Mouse (Mus musculus) forebrain, postnatal 0 days (tissue): ENCODE data around the gene Tubd1. TPM values are rescaled to one million over a fixed set of nuclear protein-coding genes. Genes with fewer than 3 reads are reported as not detected.

ENCODE experiments used
- ATAC-seq: fragments of 200-750 bp; cut with Nextera tagmentation; 2 replicates; pipeline ENCODE4 v1.8.0; 2017; ENCODE audit warnings: mild to moderate bottlenecking, moderate library complexity
- DNase-seq: peaks from one replicate; pipeline ENCODE4 v3.0.0-alpha.2; 2015
- H3K27ac ChIP-seq: fragments of 300-500 bp; sonication (generic); 2 replicates; pipeline ENCODE4 v1.5.1; 2014; ENCODE audit warnings: low read depth, mild to moderate bottlenecking, antibody characterized with exemption, low read length, moderate library complexity, mixed read lengths
- H3K27me3 ChIP-seq: fragments of 300-500 bp; sonication (generic); 2 replicates; pipeline ENCODE4 v1.6.1; 2014; ENCODE audit warnings: mild to moderate bottlenecking, low read length, mixed read lengths; ENCODE audit not compliant: insufficient read depth
- H3K36me3 ChIP-seq: fragments of 300-500 bp; sonication (generic); 2 replicates; pipeline ENCODE4 v1.6.1; 2014; ENCODE audit warnings: mild to moderate bottlenecking, moderate library complexity; ENCODE audit not compliant: insufficient read depth
- H3K4me1 ChIP-seq: fragments of 300-500 bp; sonication (generic); 2 replicates; pipeline ENCODE4 v1.6.1; 2014; ENCODE audit warnings: antibody characterized with exemption; ENCODE audit not compliant: insufficient read depth
- H3K4me2 ChIP-seq: fragments of 300-500 bp; sonication (generic); 2 replicates; pipeline ENCODE4 v1.6.1; 2014; ENCODE audit warnings: low read depth, mild to moderate bottlenecking, moderate library complexity
- H3K4me3 ChIP-seq: fragments of 300-500 bp; sonication (generic); 2 replicates; pipeline ENCODE4 v1.5.1; 2014; ENCODE audit warnings: low read depth, low read length, mixed read lengths
- H3K9ac ChIP-seq: fragments of 300-500 bp; sonication (generic); 2 replicates; pipeline ENCODE4 v1.6.1; 2014; ENCODE audit warnings: mild to moderate bottlenecking
- H3K9me3 ChIP-seq: fragments of 300-500 bp; sonication (generic); 2 replicates; pipeline ENCODE4 v1.6.1; 2016; ENCODE audit warnings: low read length
- CTCF ChIP-seq: sonication (generic); IDR thresholded peaks from 2 replicates; pipeline ENCODE4 v1.5.1; 2016; ENCODE audit warnings: antibody characterized with exemption, control low read depth, low read depth
- WGBS: fragments of 180-500 bp; shearing (Covaris S2); extraction: QIAGEN DNeasy Blood & Tissue Kit; methylation state at CpG from one replicate; pipeline ENCODE4 v1.1.7; 2014; 5-methylcytosine and 5-hydroxymethylcytosine counted together
- polyA plus RNA-seq: library from polyadenylated mRNA; unstranded; fragments of >200 nt; fragmentation: Nextera tagmentation; extraction: Ambion mirVana; gene quantifications from 2 replicates; pipeline ENCODE4 v1.2.1, GENCODE M21; 2015
- total RNA-seq: library from RNA; depleted of rRNA; stranded (reverse); fragments of >200 nt; gene quantifications from 2 replicates; pipeline ENCODE4 v1.2.3, GENCODE M21; 2014

Gene Tubd1
- total and polyA plus RNA-seq, 2 experiments from 2014 or later = 3.1 to 8.0 TPM

DNA sequence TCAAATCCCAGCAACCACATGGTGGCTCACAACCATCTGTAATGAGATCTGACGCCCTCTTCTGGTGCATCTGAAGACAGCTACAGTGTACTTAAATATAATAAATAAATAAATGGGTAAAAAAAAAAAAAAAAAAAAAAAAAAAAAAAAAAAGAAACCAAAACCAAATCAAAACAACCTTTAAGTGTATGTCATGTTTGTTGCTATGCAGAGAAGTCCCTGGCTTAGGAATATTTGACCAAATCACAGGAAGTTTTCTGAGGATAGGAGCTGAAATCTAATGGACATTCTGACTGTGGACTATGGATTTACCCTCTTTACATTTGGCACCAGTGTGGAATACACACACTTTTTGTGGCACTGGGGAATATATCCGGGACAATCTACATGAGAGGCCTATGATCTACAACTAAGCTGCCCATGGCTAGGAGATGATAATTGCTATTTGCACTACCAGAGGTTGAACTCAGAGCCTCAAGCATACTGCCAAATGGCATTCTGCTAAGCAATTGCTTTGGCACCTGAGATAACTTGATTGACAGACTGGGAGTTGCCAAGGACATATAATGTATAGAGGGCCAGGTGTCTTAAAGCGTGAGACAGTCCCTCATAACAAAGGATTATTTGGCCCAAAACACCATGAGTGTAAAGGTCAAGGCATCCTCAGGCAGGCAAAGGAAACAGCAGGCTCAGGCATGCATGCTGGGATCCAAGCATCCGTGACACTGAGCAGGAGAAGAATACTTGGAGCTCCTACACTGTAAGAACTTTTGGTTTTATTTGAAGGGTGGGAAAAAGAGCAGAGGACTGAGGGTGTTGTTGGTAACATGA is 54.8 kb downstream of the Tubd1 start:
- Histone ChIP-seq H3K4me1 (no peaks in the 10 kb centered on the region), H3K27me3 (no peaks in the 10 kb centered on the region), H3K4me2 (no peak overlapping the region), H3K9me3 (no peaks in the 10 kb centered on the region), H3K27ac (no peak overlapping the region), H3K9ac (no peak overlapping the region), H3K36me3 (no peaks in the 10 kb centered on the region), H3K4me3 (no peak overlapping the region)
- TF ChIP-seq CTCF = no peak
- ATAC-seq (no peak), DNase-seq (no peak)
- 80% methylated on average over 4 of the region's 4 CpGs for WGBS

DNA sequence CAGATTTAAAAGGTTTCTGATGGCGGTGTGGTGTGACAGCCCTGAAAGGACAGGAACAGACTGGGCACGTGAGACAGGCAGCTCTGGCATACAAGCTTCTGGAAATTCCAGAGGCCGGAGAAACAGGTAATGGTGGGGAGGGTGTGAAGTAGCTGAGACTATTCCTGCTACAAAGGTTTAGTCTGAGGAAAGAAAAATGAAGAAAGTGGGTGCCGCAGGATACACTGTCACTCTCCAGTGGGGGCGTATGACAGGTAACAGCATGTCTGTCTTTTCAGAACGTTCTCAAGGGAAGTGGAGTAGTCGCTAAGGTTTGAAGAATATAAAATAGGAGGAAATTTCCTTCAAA is 55.4 kb downstream of the Tubd1 start:
- no peak for TF ChIP-seq CTCF
- no peaks in the 10 kb centered on the region for H3K9me3 ChIP-seq
- 94% methylated on average over 7 of the region's 7 CpGs for WGBS

DNA sequence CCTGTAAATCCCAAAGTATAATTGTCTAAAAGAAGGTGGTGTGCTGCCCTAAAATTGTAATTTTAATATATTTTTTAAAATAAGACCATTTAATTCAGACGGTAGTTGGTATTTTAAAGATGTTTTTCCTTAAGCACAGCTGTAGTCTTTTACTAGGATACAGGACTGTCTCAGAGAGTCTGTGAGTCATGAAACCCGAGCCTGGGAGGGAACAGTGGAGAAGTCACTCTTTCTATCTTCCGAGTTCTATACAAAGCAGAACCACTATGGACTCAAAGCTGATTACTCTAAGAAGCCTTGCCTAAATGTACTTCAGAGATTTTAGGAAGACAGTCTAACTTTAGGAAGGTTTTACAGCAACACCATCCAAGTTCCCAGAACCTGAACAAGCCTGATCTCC is 57.3 kb downstream of the Tubd1 start:
- Histone ChIP-seq H3K9ac (no peak overlapping the region), H3K36me3 (peaks cover 3% of the 10 kb centered on the region; the same call in 1 of the 2 replicates), H3K9me3 (no peaks in the 10 kb centered on the region), H3K4me1 (no peaks in the 10 kb centered on the region), H3K27ac (no peak overlapping the region), H3K4me2 (no peak overlapping the region), H3K4me3 (no peak overlapping the region), H3K27me3 (no peaks in the 10 kb centered on the region)
- ATAC-seq (no peak), DNase-seq (no peak)
- 73% methylated on average over 3 of the region's 3 CpGs for WGBS
- TF ChIP-seq CTCF = no peak

More for the DNA sequence above, 55.4 kb downstream of the Tubd1 start:
- no peak overlapping the region for H3K4me2 ChIP-seq
- no peaks in the 10 kb centered on the region for H3K36me3 ChIP-seq
- H3K27me3 ChIP-seq = no peaks in the 10 kb centered on the region
- no peak overlapping the region for H3K4me3 ChIP-seq
- no peak overlapping the region for H3K27ac ChIP-seq
- H3K4me1 ChIP-seq = no peaks in the 10 kb centered on the region
- no peak overlapping the region for H3K9ac ChIP-seq
- no peak for DNase-seq
- no peak for ATAC-seq

DNA sequence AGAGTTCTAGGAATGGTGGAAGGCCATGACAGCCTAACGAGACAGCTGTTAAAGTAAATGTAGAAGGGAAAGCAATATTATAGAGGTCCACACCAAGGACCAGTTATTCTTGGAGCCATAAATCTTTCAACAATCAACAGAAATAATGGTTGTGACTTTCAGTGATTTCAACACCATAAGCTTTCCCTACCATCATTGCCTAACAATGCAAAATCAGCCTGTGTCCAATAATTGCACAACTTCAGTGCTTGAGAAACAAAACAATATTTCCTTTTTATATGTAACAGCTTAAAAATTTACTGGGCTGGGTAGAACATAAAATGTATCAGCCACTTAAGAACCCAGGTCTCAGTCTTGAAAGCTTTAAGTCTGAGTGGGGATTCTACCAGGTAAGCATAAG is 58.9 kb downstream of the Tubd1 start:
- TF ChIP-seq CTCF = no peak
- Histone ChIP-seq H3K27me3 (no peaks in the 10 kb centered on the region), H3K4me2 (no peak overlapping the region), H3K9me3 (no peaks in the 10 kb centered on the region), H3K4me1 (no peaks in the 10 kb centered on the region), H3K27ac (no peak overlapping the region), H3K36me3 (peaks cover 3% of the 10 kb centered on the region), H3K9ac (no peak overlapping the region), H3K4me3 (no peak overlapping the region)
- DNase-seq (no peak), ATAC-seq (no peak)
- 92% methylated on average over 1 of the region's 1 CpGs for WGBS

DNA sequence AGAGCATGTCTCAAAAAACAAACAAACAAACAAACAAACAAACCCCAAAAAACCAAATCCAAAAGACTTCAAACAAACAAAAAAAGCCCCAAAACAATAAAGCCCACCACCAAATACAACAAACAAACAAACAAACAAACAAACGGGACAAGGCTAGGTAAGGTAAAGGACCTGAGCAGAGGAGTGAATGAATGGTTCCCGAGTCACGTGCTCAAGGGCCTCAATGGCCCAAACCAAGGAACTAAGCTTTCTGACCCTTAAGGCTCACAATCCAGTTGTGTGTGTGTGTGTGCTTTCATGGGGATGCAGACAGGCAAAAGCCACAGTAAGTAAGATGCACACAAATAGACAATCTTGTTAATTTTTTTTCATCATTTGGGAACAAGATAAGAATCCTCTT is 59.5 kb downstream of the Tubd1 start:
- WGBS = 94% methylated on average over 3 of the region's 3 CpGs
- H3K27me3 ChIP-seq = no peaks in the 10 kb centered on the region
- peaks cover 3% of the 10 kb centered on the region for H3K36me3 ChIP-seq
- DNase-seq = no peak
- no peak overlapping the region for H3K4me2 ChIP-seq
- H3K9me3 ChIP-seq = no peaks in the 10 kb centered on the region
- H3K27ac ChIP-seq = no peak overlapping the region
- H3K4me1 ChIP-seq = no peaks in the 10 kb centered on the region
- no peak overlapping the region for H3K4me3 ChIP-seq
- no peak overlapping the region for H3K9ac ChIP-seq
- no peak for TF ChIP-seq CTCF
- no peak for ATAC-seq

DNA sequence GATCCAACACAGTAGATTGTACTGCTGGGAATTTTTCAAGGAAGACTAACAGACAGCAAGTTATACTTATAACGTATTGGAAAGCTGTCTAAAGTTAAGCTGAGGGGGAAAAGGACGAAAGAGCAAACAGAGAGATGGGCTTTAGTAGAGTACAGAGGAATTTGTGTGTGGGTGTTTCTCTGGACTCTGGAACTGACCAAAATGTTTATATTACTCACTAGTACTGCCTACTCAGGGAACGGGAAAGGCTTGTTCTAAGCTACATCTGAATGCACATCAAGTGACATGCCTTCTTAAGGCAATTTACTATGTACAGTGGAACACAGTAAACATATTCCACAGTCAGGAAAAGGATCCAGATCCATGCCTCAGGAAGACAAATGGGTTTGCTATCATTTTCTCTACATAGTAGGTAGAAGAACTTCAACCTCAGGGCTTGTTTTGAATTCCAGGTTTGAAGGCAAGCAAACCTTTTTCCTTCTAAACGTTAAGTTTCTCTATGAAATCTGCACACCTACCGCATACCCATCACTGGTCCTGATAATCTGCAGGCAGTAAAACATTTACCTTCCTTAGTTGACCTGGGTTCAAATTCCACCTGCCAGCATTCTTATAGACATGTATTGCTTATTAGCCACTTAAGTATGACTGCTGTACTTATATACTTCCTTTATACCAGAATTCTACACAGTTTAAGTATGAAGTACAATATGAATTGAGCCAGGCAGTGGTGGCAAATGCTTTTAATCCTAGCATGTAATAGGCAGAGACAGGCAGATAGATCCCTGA is 60.1 kb downstream of the Tubd1 start:
- H3K4me3 ChIP-seq = no peak overlapping the region

More for the DNA sequence above, 60.1 kb downstream of the Tubd1 start:
- H3K27me3 ChIP-seq = no peaks in the 10 kb centered on the region
- no peak for ATAC-seq
- no peak overlapping the region for H3K9ac ChIP-seq
- no peak for DNase-seq
- no peak overlapping the region for H3K27ac ChIP-seq
- no peaks in the 10 kb centered on the region for H3K9me3 ChIP-seq
- TF ChIP-seq CTCF = no peak
- 92% methylated on average over 5 of the region's 5 CpGs for WGBS
- no peaks in the 10 kb centered on the region for H3K4me1 ChIP-seq
- H3K4me2 ChIP-seq = no peak overlapping the region
- peaks cover 4% of the 10 kb centered on the region for H3K36me3 ChIP-seq
